Mouse (Mus musculus) C2C12 (cell line): ENCODE data around the gene Pcnx.

Experiments used
- CEBPB ChIP-seq: IDR thresholded peaks from one replicate; pipeline ENCODE4 v1.6.1; 2011; ENCODE audit warnings: low read depth, mild to moderate bottlenecking, control low read depth, moderate library complexity
- CTCF ChIP-seq: IDR thresholded peaks from one replicate; pipeline ENCODE4 v1.5.1; 2011; ENCODE audit not compliant: control insufficient read depth, insufficient read depth, insufficient read length
- MAX ChIP-seq: IDR thresholded peaks from one replicate; pipeline ENCODE4 v1.6.1; 2011; ENCODE audit warnings: mild to moderate bottlenecking, control low read depth
- MYOG ChIP-seq: IDR thresholded peaks from one replicate; pipeline ENCODE4 v1.6.1; 2011; ENCODE audit not compliant: control insufficient read depth, insufficient read length; ENCODE audit errors: extremely low read depth
- USF1 ChIP-seq: IDR thresholded peaks from one replicate; pipeline ENCODE4 v1.6.1; 2011; ENCODE audit warnings: low read depth, mild to moderate bottlenecking, control low read depth, moderate library complexity

GRCm38 (mm10) chr12:81869205-81869940 lies 9.6 kb downstream of the Pcnx start:
- TF ChIP-seq CTCF (no peak), USF1 (no peak), CEBPB (no peak), MAX (no peak), MYOG (no peak)
